Mouse (Mus musculus) neural tube, embryonic 12.5 days (tissue): ENCODE results near the gene Gjb1. TPM values are rescaled to one million over a fixed set of nuclear protein-coding genes. Genes with fewer than 3 reads are reported as not detected.

Source experiments
- ATAC-seq: fragments of 200-750 bp; cut with Nextera tagmentation; 2 replicates; pipeline ENCODE4 v1.8.0; 2017; ENCODE audit warnings: low read depth, mild to moderate bottlenecking, moderate TSS enrichment, moderate library complexity; ENCODE audit not compliant: low FRiP score
- H3K27ac ChIP-seq: fragments of 300-500 bp; sonication (generic); 2 replicates; pipeline ENCODE4 v1.5.1; 2016
- H3K27me3 ChIP-seq: fragments of 300-500 bp; sonication (generic); replicated peaks from 2 replicates; pipeline ENCODE4 v1.6.1; 2016; ENCODE audit warnings: mild to moderate bottlenecking
- H3K36me3 ChIP-seq: fragments of 300-500 bp; sonication (generic); 2 replicates; pipeline ENCODE4 v1.6.1; 2016; ENCODE audit warnings: mild to moderate bottlenecking
- H3K4me1 ChIP-seq: fragments of 300-500 bp; sonication (generic); 2 replicates; pipeline ENCODE4 v1.6.1; 2016
- H3K4me2 ChIP-seq: fragments of 300-500 bp; sonication (generic); replicated peaks from 2 replicates; pipeline ENCODE4 v1.6.1; 2016; ENCODE audit warnings: mild to moderate bottlenecking
- H3K4me3 ChIP-seq: fragments of 300-500 bp; sonication (generic); 2 replicates; pipeline ENCODE4 v1.5.1; 2016
- H3K9ac ChIP-seq: fragments of 300-500 bp; sonication (generic); 2 replicates; pipeline ENCODE4 v1.6.1; 2016; ENCODE audit warnings: mild to moderate bottlenecking
- H3K9me3 ChIP-seq: fragments of 300-500 bp; sonication (generic); 2 replicates; pipeline ENCODE4 v1.6.1; 2016; ENCODE audit warnings: mild to moderate bottlenecking
- WGBS: fragments of 180-500 bp; shearing (Covaris S2); methylation state at CpG from one replicate; pipeline ENCODE4 v1.1.7; 2016; 5-methylcytosine and 5-hydroxymethylcytosine counted together
- polyA plus RNA-seq: library from polyadenylated mRNA; unstranded; fragments of >200 nt; fragmentation: Nextera tagmentation; extraction: Ambion mirVana; gene quantifications from 2 replicates; pipeline ENCODE4 v1.2.1, GENCODE M21; 2016

Gene Gjb1
- polyA plus RNA-seq, 1 experiment from 2014 or later: 0.29 TPM

DNA sequence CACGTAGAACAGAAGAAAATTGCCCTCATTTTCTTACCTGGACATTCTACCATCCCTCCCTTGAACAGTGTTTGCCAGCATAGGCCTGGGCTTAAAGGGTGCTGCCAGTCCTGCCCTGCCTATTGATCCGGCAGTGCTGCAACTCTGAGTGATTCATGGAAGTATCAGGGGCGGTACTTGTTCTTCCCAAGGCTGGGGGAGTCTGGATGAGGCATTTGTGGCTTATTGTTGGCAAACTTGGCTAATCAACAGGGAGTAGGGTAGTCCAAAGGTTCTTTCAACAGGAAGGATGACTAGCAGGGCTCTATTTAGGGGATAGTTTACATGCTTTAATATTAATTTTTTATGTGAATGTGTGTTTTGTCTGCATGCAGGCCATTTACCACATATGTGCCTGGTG, 5.6 kb upstream of the Gjb1 start:
- Histone ChIP-seq H3K36me3 (no peaks in the 10 kb centered on the region), H3K4me2 (no peak overlapping the region), H3K4me1 (no peaks in the 10 kb centered on the region), H3K4me3 (no peak overlapping the region), H3K27ac (no peak overlapping the region), H3K27me3 (no peaks in the 10 kb centered on the region), H3K9me3 (no peaks in the 10 kb centered on the region), H3K9ac (no peak overlapping the region)
- WGBS: 68% methylated on average over 3 of the region's 3 CpGs
- no peak for ATAC-seq

DNA sequence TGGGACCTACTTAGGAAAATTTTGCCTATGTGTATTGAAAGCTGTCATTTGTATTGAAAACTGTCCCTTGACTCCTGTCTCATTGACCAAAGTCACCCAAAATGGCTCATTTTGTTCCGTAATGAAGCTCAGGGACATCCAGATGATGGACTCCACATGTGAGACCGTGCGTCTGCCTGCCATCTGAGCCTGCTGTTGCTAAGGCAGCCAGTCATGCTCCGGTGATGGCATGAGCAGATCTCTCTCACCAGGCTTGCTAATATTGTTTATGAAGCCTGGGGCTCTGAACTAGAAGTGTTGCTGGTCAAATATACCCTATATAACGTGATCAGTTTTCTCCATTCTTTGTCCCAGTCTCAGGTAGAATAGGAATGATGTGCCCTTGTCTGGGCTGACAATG, 3.2 kb upstream of the Gjb1 start:
- 66% methylated on average over 5 of the region's 5 CpGs for WGBS

DNA sequence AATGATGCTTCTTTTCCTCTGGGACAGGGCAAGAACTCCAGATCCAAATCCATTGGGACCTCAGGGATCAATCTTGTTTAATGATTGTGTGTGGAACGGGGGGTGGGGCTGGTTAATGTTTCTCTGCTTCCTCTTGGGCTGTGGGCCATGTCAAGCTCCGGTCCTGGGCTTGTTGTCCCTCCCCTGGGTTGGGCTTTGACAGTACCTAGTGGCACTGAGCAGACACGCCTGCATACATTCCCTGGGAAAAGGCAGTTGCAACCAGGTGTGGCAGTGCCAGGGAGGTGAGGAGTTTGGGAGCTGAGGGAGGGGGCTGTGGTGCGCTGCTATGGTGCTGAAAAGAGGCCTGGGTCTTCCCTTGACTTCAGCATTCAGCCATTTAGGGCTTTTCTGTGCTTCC, 898 bp downstream of the Gjb1 start:
- Histone ChIP-seq H3K4me2 (no peak overlapping the region), H3K4me1 (no peaks in the 10 kb centered on the region), H3K36me3 (no peaks in the 10 kb centered on the region), H3K27ac (no peak overlapping the region), H3K27me3 (no peaks in the 10 kb centered on the region; the same call in 1 of the 2 replicates), H3K9me3 (no peaks in the 10 kb centered on the region), H3K9ac (no peak overlapping the region), H3K4me3 (no peak overlapping the region)
- 66% methylated on average over 4 of the region's 4 CpGs for WGBS
- ATAC-seq: no peak

More for the DNA sequence above, 3.2 kb upstream of the Gjb1 start:
- H3K9me3 ChIP-seq: no peaks in the 10 kb centered on the region
- ATAC-seq: no peak
- H3K9ac ChIP-seq: no peak overlapping the region
- no peak overlapping the region for H3K4me2 ChIP-seq
- no peaks in the 10 kb centered on the region for H3K36me3 ChIP-seq
- no peaks in the 10 kb centered on the region for H3K4me1 ChIP-seq
- no peak overlapping the region for H3K27ac ChIP-seq
- H3K4me3 ChIP-seq: no peak overlapping the region
- no peaks in the 10 kb centered on the region for H3K27me3 ChIP-seq

DNA sequence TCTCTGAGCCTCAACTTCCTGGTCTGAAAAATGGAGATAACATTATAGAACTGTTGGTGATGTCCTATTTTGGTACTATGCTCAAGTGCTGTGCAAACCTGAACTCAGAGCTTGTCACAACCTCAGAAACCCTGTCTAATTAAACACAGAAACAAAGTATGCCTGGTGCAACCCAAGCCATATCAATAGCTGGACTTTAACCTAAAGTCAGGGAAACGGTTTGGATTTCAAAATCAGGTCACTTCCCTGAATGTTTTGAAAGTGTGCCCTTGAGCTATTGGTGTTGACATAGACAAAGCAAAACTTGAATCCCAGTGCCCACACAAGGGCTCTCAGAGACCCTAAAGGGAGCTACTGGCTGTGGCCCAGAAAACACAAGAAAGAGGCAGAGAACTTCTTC, 3.6 kb downstream of the Gjb1 start:
- 84% methylated on average over 1 of the region's 1 CpGs for WGBS
- H3K9me3 ChIP-seq: no peaks in the 10 kb centered on the region
- no peak overlapping the region for H3K4me3 ChIP-seq
- H3K36me3 ChIP-seq: no peaks in the 10 kb centered on the region
- H3K4me2 ChIP-seq: no peak overlapping the region
- no peak for ATAC-seq
- peaks cover 16% of the 10 kb centered on the region for H3K27me3 ChIP-seq
- no peak overlapping the region for H3K27ac ChIP-seq
- H3K9ac ChIP-seq: no peak overlapping the region
- H3K4me1 ChIP-seq: no peaks in the 10 kb centered on the region

DNA sequence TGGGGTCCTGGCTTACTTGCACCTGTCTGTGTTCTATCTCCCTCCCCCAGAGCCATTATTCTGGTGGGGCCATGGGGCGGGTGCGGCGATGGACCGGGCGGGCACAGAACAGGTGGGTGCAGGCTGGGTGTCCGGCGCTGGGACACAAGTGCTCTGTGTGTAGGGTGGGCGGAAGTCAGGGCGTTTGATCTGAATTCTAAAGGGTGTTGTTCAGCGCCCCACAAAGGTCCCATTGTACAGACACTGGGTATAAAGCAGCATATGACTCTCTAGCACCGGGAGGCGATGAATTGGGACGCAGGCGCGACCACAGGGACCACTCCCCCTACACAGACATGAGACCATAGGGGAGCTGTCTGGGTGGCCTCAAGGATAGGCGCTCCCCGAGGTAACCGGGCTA, 7.3 kb downstream of the Gjb1 start:
- H3K27me3 ChIP-seq: peaks cover 29% of the 10 kb centered on the region
- no peaks in the 10 kb centered on the region for H3K4me1 ChIP-seq
- H3K27ac ChIP-seq: no peak overlapping the region
- no peak overlapping the region for H3K9ac ChIP-seq
- no peak overlapping the region for H3K4me3 ChIP-seq
- WGBS: 22% methylated on average over 18 of the region's 18 CpGs
- ATAC-seq: 0 out of 2 replicates have a peak, but pooled peaks have one; percentile 34
- no peaks in the 10 kb centered on the region for H3K36me3 ChIP-seq
- H3K9me3 ChIP-seq: no peaks in the 10 kb centered on the region
- no peak overlapping the region for H3K4me2 ChIP-seq

DNA sequence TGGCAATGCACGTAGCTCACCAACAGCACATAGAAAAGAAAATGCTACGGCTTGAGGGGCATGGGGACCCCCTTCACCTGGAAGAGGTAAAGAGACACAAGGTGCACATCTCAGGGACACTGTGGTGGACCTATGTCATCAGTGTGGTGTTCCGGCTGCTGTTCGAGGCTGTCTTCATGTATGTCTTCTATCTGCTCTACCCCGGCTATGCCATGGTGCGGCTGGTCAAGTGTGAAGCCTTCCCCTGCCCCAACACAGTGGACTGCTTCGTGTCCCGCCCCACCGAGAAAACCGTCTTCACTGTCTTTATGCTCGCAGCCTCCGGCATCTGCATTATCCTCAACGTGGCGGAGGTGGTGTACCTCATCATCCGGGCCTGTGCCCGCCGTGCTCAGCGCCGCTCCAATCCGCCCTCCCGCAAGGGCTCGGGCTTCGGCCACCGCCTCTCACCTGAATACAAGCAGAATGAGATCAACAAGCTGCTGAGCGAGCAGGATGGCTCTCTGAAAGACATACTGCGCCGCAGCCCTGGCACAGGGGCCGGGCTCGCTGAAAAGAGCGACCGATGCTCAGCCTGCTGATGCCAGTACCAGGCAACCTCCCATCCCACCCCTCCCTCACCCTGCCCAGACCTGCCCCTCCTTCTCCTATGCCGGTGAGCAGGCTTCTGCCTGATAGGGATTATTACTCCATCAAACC, 8.4 kb downstream of the Gjb1 start:
- Histone ChIP-seq H3K9ac (no peak overlapping the region), H3K27ac (no peak overlapping the region), H3K9me3 (no peaks in the 10 kb centered on the region), H3K27me3 (peaks cover 29% of the 10 kb centered on the region), H3K4me2 (peak overlapping the region; percentile 54), H3K4me1 (no peaks in the 10 kb centered on the region), H3K36me3 (no peaks in the 10 kb centered on the region), H3K4me3 (peak overlapping the region; percentile 13; the same call in 1 of the 2 replicates)
- 0 out of 2 replicates have a peak, but pooled peaks have one; percentile 19 for ATAC-seq
- 16% methylated on average over 32 of the region's 32 CpGs for WGBS

DNA sequence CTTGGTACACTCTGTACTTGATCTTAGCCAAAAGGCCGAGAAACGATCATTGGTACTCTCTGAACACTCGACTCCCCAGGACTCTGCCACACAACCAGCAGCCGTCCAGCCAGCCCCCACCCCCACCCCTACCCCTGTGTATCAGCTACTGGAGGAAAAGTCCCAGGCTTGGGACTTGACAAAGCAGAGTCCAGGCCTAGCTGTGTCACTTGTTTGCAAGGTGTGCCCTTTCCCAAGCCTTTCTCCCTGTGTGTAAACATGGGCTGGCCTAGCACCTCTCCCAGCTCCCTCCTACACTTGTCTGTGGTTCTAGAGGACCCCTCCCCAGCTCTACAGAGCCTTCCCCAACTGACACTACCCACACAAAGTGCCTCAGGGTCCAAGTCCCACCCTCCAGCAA, 10.0 kb downstream of the Gjb1 start:
- Histone ChIP-seq H3K27me3 (peaks cover 29% of the 10 kb centered on the region), H3K9me3 (no peaks in the 10 kb centered on the region), H3K4me2 (no peak overlapping the region), H3K27ac (no peak overlapping the region), H3K9ac (no peak overlapping the region), H3K36me3 (no peaks in the 10 kb centered on the region), H3K4me3 (no peak overlapping the region), H3K4me1 (no peaks in the 10 kb centered on the region)
- ATAC-seq: no peak
- 50% methylated on average over 4 of the region's 4 CpGs for whole genome bisulfite sequencing

DNA sequence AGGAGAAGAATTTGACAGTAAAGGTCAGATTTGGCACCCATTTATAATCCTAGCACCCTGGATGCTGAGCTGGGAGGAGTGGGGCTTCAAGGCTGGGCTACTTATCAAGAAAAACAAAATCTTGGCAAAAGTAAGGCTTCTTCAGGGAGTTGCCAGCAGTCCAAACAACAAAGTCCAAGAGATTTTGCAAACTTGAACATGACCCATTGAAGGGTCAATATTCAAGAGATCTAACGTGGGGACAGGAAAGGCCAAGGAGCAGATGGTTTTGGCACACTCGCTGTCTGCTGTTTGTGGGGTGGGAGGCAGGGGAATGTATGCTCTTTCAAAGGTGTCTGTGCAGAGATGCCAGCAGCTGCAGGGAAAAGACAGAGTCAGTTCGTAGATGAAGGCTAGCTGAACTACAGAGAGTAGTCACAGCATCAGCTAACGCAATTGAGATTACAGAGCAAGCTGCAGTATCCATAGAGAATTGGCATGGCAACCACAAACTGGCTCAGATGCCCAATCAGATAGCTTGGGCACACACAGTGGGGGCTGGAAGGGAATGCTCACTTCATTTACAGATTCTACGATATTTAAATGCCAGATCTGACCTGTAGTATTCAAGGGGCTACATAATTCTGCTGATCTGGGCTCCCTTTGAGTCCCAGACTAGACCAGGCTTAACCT, 12.8 kb downstream of the Gjb1 start:
- peaks cover 21% of the 10 kb centered on the region for H3K27me3 ChIP-seq

DNA sequence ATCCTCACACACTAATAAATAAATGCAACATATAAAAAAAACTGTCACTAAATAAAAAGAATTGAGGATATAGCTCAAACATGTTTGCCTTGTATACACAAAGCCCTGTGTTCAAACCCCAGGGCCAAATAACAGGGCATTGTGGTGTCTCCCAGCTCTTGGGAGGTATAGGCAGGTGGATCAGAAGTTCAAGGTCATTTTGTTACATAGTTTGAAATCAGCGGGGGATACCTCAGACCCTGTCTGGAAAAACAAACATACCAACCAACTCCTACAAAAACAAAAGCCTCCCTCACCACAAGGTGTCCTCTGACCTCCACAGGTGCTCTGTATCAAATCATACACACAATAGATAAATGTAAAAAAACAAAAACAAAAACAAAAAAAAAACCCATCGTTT, 18.2 kb downstream of the Gjb1 start:
- Histone ChIP-seq H3K4me2 (no peak overlapping the region), H3K27ac (no peak overlapping the region), H3K27me3 (0 out of 2 replicates have a peak, but pooled peaks cover 3% of the 10 kb centered on the region), H3K4me3 (no peak overlapping the region), H3K4me1 (no peaks in the 10 kb centered on the region), H3K9me3 (no peaks in the 10 kb centered on the region), H3K9ac (no peak overlapping the region), H3K36me3 (no peaks in the 10 kb centered on the region)
- whole genome bisulfite sequencing: 74% methylated on average over 2 of the region's 2 CpGs
- no peak for ATAC-seq

More for the DNA sequence above, 12.8 kb downstream of the Gjb1 start:
- no peaks in the 10 kb centered on the region for H3K4me1 ChIP-seq
- no peaks in the 10 kb centered on the region for H3K9me3 ChIP-seq
- H3K36me3 ChIP-seq: no peaks in the 10 kb centered on the region
- H3K4me3 ChIP-seq: no peak overlapping the region
- 76% methylated on average over 5 of the region's 5 CpGs for WGBS
- no peak overlapping the region for H3K4me2 ChIP-seq
- no peak overlapping the region for H3K27ac ChIP-seq
- no peak for ATAC-seq
- no peak overlapping the region for H3K9ac ChIP-seq

DNA sequence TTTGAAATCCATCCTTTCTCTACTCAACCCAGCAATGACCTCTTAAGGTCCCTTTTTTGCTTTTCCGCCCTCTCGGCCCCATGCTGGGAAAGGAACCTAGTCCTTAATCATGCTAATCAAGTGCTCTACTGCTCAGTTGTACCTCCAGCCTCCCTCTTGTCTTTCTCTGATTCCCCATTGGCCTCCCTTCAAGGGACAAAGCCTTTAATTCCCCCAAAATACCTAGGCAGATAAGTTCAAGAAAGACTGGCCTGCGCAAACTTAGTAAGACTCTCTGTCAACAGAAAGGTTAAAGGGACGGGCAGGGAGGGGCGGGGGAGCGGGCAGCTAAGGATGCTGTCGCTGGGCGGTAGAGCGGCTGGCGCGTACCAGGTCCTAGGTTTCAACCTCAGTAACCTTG, 20.3 kb downstream of the Gjb1 start:
- no peaks in the 10 kb centered on the region for H3K4me1 ChIP-seq
- H3K36me3 ChIP-seq: no peaks in the 10 kb centered on the region
- H3K4me2 ChIP-seq: no peak overlapping the region
- H3K27me3 ChIP-seq: 0 out of 2 replicates have a peak, but pooled peaks cover 3% of the 10 kb centered on the region
- ATAC-seq: no peak
- WGBS: 19% methylated on average over 11 of the region's 11 CpGs
- no peak overlapping the region for H3K9ac ChIP-seq
- no peak overlapping the region for H3K27ac ChIP-seq
- no peak overlapping the region for H3K4me3 ChIP-seq
- H3K9me3 ChIP-seq: no peaks in the 10 kb centered on the region

DNA sequence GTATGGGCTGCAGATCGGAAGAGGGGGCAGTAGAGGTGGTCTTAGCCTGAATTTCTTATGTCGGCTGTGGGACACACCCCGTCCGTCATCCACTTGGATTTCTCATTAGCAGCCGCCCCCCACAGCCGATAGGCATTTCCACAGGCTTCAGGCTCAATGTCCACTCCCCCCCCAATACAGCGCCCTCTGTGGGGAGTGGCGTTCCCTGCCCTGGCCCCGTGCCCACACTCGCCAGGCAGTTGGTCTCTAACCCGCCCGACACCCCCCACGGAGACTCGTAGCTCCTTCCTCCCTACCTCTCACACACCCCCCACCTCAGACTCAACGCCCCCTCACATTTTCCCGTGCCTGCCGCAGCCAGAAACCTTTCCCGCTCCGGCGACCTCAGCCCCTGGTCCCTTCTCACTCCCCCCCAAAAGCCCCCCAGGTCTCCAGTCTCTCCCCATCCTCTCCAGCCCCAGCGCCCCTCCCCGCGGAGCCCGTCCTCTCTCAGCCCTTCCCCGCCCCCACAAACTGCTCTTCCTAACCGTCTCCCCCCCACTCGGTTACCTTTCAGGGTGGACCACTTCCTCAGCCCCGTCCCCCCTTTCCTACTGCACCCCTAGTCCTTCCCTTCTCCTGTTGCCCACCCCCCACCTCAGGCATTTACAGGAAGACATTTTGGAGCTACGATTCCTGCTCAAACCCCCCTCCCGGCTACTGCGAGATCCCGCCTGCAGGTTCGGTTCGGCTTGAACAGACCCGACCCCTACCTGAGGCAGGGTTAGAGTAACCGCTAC, 43.0 kb downstream of the Gjb1 start:
- Histone ChIP-seq H3K4me1 (peaks cover 9% of the 10 kb centered on the region), H3K27ac (no peak overlapping the region), H3K9me3 (no peaks in the 10 kb centered on the region), H3K4me3 (peak overlapping the region; percentile 52), H3K27me3 (no peaks in the 10 kb centered on the region), H3K4me2 (peak overlapping the region; percentile 63), H3K36me3 (peaks cover 11% of the 10 kb centered on the region; the same call in 1 of the 2 replicates), H3K9ac (peak overlapping the region; percentile 58)
- peak; percentile 42 for ATAC-seq
- 25% methylated on average over 36 of the region's 36 CpGs for WGBS
